Mouse (Mus musculus): ENCODE measurements around the gene Gdi2.

DNA sequence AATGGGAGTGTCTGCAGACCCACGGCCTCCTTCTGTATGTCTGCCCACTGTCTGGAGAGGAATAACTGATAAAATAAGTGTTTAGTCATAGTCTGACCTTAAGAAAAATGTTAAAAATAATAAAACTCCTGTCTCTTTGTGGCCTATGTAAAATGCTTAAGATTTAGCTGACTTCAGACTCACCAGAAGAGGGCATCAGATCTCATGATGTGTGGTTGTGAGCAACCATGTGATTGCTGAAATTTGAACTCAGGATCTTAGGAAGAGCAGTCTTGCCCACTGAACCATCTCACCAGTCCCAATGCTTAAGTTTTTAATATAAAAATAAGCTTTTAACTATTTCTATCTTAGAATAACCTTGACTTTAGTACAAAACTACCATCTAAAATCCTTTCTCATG lies 25.3 kb downstream of the Gdi2 start:
- TF ChIP-seq CTCF (IDR thresholded peaks at IDR 0.05; ENCODE audit: borderline replicate concordance, insufficient read depth, low read depth, low read length): no peak
- no peak for TF ChIP-seq POLR2A (IDR thresholded peaks at IDR 0.05; ENCODE audit: borderline replicate concordance, insufficient read depth, low read length)

Measured in cerebellum, adult 2 months (tissue).